Mouse (Mus musculus) embryonic fibroblast, embryonic 13.5 days (primary cell): ENCODE measurements around the gene Cdrt4.

Experiments used
- CTCF ChIP-seq: IDR thresholded peaks from 2 replicates; pipeline ENCODE4 v1.5.1; 2011; ENCODE audit warnings: mild to moderate bottlenecking, control low read depth, low read length, moderate library complexity, borderline replicate concordance; ENCODE audit not compliant: insufficient read depth
- POLR2A ChIP-seq: IDR thresholded peaks from 2 replicates; pipeline ENCODE4 v1.6.1; 2011; ENCODE audit warnings: low read depth, mild to moderate bottlenecking, control low read depth, low read length, moderate library complexity

DNA sequence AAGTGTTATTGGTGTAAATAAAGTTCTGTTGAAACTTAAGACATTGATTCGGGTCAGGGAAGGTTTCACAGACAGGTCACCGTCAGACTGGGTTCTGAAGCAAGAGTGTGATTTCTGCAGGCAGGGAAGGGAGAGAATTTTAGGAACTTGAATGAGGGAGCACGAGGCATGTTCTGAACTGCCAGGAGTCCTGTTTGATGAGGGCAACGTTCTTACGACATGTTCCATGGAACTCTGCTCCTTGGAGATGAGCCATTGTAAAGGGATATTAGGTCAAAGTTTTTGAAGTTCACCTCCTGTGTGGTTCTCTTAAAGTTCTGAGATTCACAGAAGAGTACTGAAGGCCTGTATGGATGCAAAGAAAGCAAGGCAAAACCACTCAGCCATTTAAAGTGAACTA is 19.9 kb upstream of the Cdrt4 start:
- TF ChIP-seq CTCF = no peak
- TF ChIP-seq POLR2A = no peak
